Mouse (Mus musculus) left cerebral cortex, adult 9 months (tissue): Measurements from ENCODE around the gene N4bp2l2.
A peak's percentile ranks its signal among the peaks of the same experiment; 100 is the strongest.

Experiments used
- DNase-seq, 2 experiments: peaks; one replicate each; pipeline ENCODE4 v3.0.0; 2022; ENCODE audit warnings: low spot score in 2 of 2

N4bp2l2 gene

DNA sequence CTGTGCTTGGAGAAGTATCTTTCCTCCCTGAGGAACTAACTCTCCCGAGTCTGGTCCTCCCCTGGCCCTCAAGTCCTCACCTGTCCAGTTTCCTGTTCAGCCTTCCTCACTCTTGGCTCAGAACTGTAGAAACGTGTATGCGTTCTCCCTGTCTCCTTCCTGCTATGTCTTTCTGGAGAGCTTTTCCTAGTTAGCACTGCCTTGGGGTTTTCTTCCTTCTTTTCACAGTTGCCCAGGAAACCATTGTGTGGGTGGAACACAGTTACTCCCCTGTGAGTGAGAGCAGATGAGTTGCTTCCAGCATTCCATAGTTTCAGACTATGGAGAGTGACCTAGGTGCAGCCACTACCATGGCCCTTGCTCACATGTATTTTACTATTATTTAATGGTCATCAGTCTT is 99.8 kb downstream of the N4bp2l2 start:
- DNase-seq = peak; percentile 54 to 67

- no peak for DNase-seq
Measured at GRCm38 (mm10) chr5:150564426-150564825, 101.6 kb downstream of the N4bp2l2 start.

DNA sequence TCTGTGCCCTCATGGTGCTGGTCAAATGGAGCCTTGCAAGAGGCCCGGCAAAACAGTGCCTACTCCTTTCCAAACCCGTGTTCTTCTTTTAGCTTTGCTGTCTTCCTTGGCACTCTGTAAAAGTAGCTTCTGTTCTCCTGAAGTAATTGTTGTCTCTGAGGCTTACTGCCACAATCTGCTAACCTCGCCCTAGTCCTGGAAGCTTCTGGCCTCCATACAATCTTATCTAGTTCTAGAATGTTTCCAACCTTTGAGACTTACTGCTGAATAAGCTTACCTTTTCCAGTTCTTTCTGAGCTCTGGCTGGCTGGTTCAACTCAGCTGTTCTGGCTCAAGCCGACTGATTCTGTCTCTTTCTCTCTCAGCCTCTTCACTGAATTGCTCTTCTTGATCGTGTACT is 104.2 kb downstream of the N4bp2l2 start:
- DNase-seq = no peak

DNA sequence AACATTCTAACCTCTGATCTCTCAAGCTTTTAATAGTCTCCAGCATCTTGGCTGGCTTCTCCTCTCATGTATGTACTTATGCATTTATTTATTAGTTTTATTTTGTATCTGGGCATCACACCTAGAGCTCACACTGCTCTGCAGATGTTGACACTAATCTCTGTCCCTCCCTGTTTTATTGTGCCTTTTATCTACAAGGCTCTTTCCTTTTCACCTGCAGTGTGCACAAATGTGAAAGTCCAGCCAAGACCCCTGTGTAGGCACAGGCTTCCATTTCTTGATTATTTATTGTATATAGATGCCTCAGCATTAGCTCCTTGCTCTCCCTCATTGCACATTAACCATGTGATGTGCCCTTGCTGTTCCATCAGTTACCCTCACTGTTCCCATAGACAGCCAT is 104.6 kb downstream of the N4bp2l2 start:
- no peak for DNase-seq

DNA sequence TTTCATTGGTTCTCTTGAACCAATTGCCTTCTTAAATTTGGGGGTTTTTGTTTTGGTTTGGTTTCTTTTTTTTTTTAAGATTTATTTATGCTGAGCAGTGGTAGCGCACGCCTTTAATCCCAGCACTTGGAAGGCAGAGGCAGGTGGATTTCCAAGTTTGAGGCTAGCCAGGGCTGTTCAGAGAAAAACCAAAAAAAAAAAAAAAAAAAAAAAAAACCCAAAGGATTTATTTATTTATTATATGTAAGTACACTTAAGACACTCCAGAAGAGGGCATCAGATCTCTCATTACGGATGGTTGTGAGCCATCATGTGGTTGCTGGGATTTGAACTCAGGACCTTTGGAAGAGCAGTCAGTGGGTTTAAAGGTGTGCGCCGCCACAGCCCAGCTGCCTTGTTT is 105.1 kb downstream of the N4bp2l2 start:
- DNase-seq = no peak

- DNase-seq = no peak
Measured at GRCm38 (mm10) chr5:150559519-150560103, 106.4 kb downstream of the N4bp2l2 start.
